Mouse (Mus musculus): ENCODE measurements around the gene Bag5.

DNA sequence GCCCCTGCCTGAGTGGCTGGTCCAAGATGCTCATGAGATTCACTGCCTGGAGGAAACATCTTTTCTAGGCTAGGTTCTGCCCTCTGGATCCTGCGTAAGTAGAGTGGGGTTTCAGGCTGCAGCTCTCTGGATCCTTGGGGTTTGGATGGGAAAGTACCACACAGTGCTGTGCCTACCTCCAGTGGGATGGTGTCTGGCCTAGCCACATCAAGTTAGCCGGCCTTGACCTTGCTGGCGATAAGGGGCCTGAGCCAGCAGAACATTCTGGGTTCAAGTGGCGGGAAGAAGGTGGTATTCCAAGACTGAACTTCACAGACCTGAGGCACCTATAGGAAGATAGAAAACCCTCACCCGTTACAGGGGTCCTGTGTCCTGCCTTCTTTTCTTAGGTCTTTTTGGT, 45.6 kb downstream of the Bag5 start:
- TF ChIP-seq CTCF (IDR thresholded peaks at IDR 0.05; ENCODE audit: control insufficient read depth, insufficient read depth, insufficient read length) = no peak
- no peak for TF ChIP-seq MYOG (IDR thresholded peaks at IDR 0.05; ENCODE audit: control insufficient read depth, extremely low read depth, insufficient read length)
- TF ChIP-seq MAX (IDR thresholded peaks at IDR 0.05) = no peak
- TF ChIP-seq CEBPB (IDR thresholded peaks at IDR 0.05; ENCODE audit: low read depth) = no peak
- TF ChIP-seq USF1 (IDR thresholded peaks at IDR 0.05; ENCODE audit: low read depth) = no peak
- TF ChIP-seq MYOD1 (IDR thresholded peaks at IDR 0.05; ENCODE audit: control insufficient read depth, insufficient read length, low read depth) = no peak
- no peak for TF ChIP-seq FOSL1 (IDR thresholded peaks at IDR 0.05; ENCODE audit: insufficient read depth, low read length, poor library complexity, severe bottlenecking)

All from C2C12 (cell line).